Mouse (Mus musculus) liver, adult 2 months (tissue): ENCODE measurements around the gene St6galnac1.

Source experiments
- CTCF ChIP-seq: fragments of 200-500 bp; IDR thresholded peaks from 2 replicates; pipeline ENCODE4 v1.5.1; 2011; ENCODE audit warnings: low read depth, low read length, control low read depth
- POLR2A ChIP-seq: fragments of 200-500 bp; IDR thresholded peaks from 2 replicates; pipeline ENCODE4 v1.6.1; 2011; ENCODE audit warnings: low read length, control low read depth; ENCODE audit not compliant: insufficient read depth; ENCODE audit errors: extremely low read depth

GRCm38 (mm10) chr11:116764346-116764745 is 11.0 kb downstream of the St6galnac1 start:
- TF ChIP-seq CTCF (no peak), POLR2A (no peak)
